Mouse (Mus musculus) thymus, adult 2 months (tissue): ENCODE measurements around the gene Stard10.

Experiments
- CTCF ChIP-seq: fragments of 200-500 bp; IDR thresholded peaks from 2 replicates; pipeline ENCODE4 v1.5.1; 2012; ENCODE audit warnings: mild to moderate bottlenecking, control low read depth, low read length, moderate library complexity, borderline replicate concordance; ENCODE audit not compliant: control insufficient read depth, poor library complexity, insufficient read depth; ENCODE audit errors: extremely low read depth
- POLR2A ChIP-seq: fragments of 200-500 bp; IDR thresholded peaks from 2 replicates; pipeline ENCODE4 v1.6.1; 2012; ENCODE audit warnings: mild to moderate bottlenecking, low read length, control low read depth, moderate library complexity; ENCODE audit not compliant: control insufficient read depth, poor library complexity, insufficient read depth; ENCODE audit errors: extremely low read depth

DNA sequence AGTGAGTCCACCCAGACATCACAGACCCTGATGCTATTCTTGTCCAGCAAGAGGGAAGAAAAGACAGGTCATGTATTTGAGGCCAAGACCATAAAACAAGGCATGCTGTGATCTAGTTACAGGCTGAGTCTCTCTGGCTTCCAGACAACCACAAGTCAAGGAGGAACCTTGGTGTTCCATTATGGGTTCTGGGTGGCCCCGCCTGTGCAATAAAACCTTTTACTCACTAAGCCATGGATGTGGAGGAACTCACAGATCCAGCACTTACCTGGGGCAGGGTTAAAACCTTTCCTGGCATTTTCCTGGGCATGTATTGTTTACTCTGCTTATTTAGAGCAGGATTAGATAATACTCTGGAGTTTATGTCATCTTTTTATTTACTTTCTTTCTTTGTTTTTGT, 32.4 kb upstream of the Stard10 start:
- TF ChIP-seq CTCF (no peak), POLR2A (no peak)
